Mouse (Mus musculus) thymus, postnatal 10 days (tissue): Measurements from ENCODE around the gene Hspbap1.
A peak's percentile ranks its signal among the peaks of the same experiment; 100 is the strongest.

Experiments
- DNase-seq, 2 experiments: peaks; one replicate each; pipeline ENCODE4 v3.0.0; 2021; ENCODE audit warnings: low spot score in 2 of 2

The Hspbap1 gene

GRCm38 (mm10) chr16:35791962-35792521 lies 21.9 kb downstream of the Hspbap1 start:
- DNase-seq: no peak

- no peak for DNase-seq
Observed at GRCm38 (mm10) chr16:35802163-35802562, 32.0 kb downstream of the Hspbap1 start.

- DNase-seq: no peak
Observed at GRCm38 (mm10) chr16:35803723-35804122, 33.5 kb downstream of the Hspbap1 start.

GRCm38 (mm10) chr16:35806973-35807662 lies 36.9 kb downstream of the Hspbap1 start:
- no peak for DNase-seq

GRCm38 (mm10) chr16:35807663-35807992 lies 37.5 kb downstream of the Hspbap1 start:
- DNase-seq: no peak

- no peak for DNase-seq
Observed at GRCm38 (mm10) chr16:35808838-35809237, 38.7 kb downstream of the Hspbap1 start.

GRCm38 (mm10) chr16:35813119-35813518 lies 42.9 kb downstream of the Hspbap1 start:
- DNase-seq: no peak

- DNase-seq: peak; percentile 74 to 85
Observed at GRCm38 (mm10) chr16:35817255-35818089, 47.3 kb downstream of the Hspbap1 start.

GRCm38 (mm10) chr16:35829999-35830398 lies 59.8 kb downstream of the Hspbap1 start:
- no peak for DNase-seq

- DNase-seq: no peak
Observed at GRCm38 (mm10) chr16:35832926-35833325, 62.8 kb downstream of the Hspbap1 start.

GRCm38 (mm10) chr16:35834653-35835052 lies 64.5 kb downstream of the Hspbap1 start:
- DNase-seq: no peak

GRCm38 (mm10) chr16:35839680-35840079 lies 69.5 kb downstream of the Hspbap1 start:
- peak; percentile 19 to 58 for DNase-seq

- no peak for DNase-seq
Observed at GRCm38 (mm10) chr16:35847138-35847537, 77.0 kb downstream of the Hspbap1 start.

GRCm38 (mm10) chr16:35855846-35856245 lies 85.7 kb downstream of the Hspbap1 start:
- no peak for DNase-seq

- no peak for DNase-seq
Observed at GRCm38 (mm10) chr16:35856766-35857165, 86.6 kb downstream of the Hspbap1 start.

- no peak for DNase-seq
Observed at GRCm38 (mm10) chr16:35860236-35860635, 90.1 kb downstream of the Hspbap1 start.

- DNase-seq: no peak
Observed at GRCm38 (mm10) chr16:35862057-35862456, 91.9 kb downstream of the Hspbap1 start.

- DNase-seq: no peak
Observed at GRCm38 (mm10) chr16:35867726-35868125, 97.6 kb downstream of the Hspbap1 start.

GRCm38 (mm10) chr16:35869126-35869525 lies 99.0 kb downstream of the Hspbap1 start:
- no peak for DNase-seq

GRCm38 (mm10) chr16:35869656-35870055 lies 99.5 kb downstream of the Hspbap1 start:
- DNase-seq: no peak

- DNase-seq: peak in 1 of 2 experiments; percentile 11
Observed at GRCm38 (mm10) chr16:35870581-35871047, 100.4 kb downstream of the Hspbap1 start.

GRCm38 (mm10) chr16:35871048-35871851 lies 101.1 kb downstream of the Hspbap1 start, which contains the start of gene Parp14:
Gene Parp14, minus strand, starts transcription at chr16:35871544.
- peak; percentile 62 to 63 for DNase-seq
